Mouse (Mus musculus) layer of hippocampus, postnatal 10 days (tissue): Measurements from ENCODE around the gene Spata31d1b. TPM values are rescaled to one million over a fixed set of nuclear protein-coding genes. Genes with fewer than 3 reads are reported as not detected.
A peak's percentile ranks its signal among the peaks of the same experiment; 100 is the strongest.
"Not testable (repeated sequence)": the region's sequence is repeated elsewhere in the genome, so short reads cannot be mapped to it uniquely, and the experiment has no call there.

Experiments
- DNase-seq, 2 experiments: peaks; one replicate each; pipeline ENCODE4 v3.0.0; 2021; ENCODE audit warnings: low spot score in 2 of 2
- total RNA-seq, 2 experiments: library from RNA; stranded (reverse); gene quantifications; 2 replicates each; pipeline ENCODE4 v1.2.3; 2021

Spata31d1b gene
- total RNA-seq, 2 experiments from 2014 or later, result 0.11 TPM; not detected in 1

DNA sequence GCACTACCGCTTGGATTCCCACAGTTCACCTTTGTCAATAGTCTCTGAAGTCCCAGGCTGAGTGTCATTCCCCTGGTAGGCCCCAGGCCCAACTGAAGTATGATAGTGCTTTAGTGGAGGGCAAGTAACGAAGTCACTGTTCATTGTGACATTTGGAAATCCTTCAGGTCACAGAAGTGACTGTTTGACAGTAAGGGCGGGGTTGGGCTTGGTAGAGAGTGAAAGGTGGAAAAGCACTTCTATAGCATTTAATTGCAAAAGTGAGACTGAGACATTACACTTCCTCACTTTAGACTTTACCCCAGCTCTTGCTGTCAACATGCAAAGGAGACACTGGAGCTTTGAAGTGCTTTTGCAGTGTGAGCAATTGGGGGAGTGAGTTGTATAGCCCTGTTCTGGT is 18.1 kb upstream of the Spata31d1b start, which contains the start of gene 4921517D22Rik:
Gene 4921517D22Rik (minus strand): TSS at position 101 of the 400 bp plus-strand sequence.
- DNase-seq, result no peak

DNA sequence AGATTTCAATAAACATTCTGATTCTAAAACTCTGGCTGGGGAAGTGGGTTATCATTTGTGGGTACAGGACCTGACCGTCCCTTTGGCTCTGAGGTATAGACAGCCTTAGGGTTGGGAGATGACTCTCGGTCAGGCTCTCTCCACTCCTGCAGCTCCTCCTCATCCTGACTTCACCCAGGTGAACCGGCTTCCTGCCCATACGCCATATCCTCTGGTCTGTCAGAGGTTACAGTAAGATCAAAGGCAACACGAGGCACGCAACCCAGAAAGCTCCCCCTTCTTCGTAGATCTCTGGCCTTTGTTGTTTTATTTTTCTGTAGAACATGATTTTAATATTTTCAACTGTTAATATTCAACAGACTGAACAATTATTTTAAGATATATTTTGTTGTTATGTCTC is 16.3 kb upstream of the Spata31d1b start:
- DNase-seq, result no peak

DNA sequence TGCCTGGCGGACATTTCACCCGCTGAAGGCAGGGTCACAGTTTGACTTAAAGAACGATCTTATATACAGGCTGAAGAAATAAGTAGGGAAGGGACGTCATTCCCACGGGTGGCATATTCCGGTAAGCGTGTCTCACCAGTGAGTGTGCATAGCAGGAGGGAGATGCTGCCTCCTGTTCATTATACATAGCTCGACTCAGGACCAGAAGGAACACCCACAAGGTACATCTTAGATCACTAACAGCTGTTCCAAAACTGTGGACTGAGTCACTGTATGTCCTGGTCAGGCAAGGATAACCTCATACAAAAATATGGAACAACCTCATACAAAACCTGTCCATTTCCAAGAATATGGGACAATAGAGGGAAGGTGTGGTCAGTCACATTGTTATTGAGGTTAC is 13.0 kb upstream of the Spata31d1b start:
- DNase-seq, result no peak

DNA sequence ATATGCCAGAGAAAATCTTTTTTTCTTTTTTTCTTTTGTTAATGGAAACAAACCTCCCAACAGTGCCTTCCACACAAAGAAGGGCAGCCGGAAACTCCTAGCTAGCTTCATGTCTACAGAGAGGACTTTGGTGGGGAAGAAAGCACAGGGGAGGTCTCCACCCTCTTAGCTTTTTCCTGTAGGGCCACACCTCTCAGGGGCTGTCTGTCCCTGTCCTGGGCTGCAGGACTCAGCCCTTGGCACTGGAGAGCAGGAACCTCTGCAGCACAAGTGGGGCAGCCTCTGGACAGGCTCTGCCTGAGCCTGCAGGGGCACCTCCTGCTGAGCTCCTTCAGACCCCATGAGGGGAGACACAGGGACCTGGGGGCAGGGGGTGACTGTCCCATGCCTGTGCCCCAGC is 11.9 kb upstream of the Spata31d1b start:
- DNase-seq, result not testable (repeated sequence)

DNA sequence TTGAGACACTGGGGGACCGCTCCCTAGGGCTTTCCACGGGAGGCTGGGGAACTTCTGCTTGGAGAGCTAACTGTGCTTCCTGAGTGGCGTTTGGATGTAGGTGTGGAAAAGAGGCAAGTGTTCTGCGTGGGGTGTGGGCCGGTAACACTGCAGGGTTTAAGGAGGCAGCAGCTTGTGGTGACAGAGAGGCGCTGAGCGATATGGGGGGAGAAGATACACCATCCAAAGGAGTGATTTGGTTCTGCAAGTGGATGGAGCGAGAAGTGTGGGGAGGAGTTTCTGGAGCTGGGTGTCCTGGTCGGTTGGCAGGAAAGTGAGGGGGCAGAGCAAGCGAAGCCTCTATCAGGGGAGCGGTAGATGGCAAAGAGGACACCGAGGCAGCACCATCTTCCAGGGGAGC is 8.6 kb upstream of the Spata31d1b start:
- no peak for DNase-seq

DNA sequence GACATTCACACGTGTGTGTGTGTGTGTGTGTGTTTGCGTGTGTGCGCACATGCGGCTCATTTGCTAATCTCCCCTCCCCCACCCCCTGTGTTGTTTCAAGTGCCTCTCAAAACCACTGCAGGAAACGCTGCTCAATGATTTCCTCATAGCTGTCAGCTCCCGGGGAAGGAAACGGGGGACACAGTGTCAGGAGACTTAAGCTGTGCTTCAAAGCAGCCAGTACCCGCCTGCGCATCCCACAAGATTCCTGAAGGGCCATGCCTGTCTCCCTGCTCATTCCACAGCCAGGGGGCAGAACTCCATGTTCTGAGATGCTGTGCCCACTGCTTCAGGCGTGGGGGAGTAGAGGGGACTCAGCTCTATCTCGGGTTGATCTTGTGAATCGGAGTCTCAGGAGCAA is 7.5 kb upstream of the Spata31d1b start:
- DNase-seq, result peak; percentile 32 to 35

DNA sequence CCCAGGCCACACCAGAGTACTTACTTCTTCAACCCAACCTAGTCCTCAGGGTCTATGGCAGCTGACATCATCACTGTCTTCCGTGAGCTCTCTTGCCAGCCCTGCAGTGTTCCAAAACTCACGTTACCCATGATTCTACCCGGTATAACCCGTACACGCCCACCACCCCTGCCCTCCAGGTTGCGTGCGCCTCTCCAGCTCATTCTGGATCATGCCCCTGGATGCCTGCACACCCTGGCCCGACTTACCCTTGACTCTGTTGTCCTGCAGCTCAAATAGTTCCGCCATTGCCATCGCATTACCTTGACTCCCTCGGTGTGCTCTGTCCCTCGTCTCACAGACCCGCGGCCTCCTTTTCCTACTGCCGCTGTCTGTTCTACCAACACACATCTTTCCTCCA is 1.9 kb upstream of the Spata31d1b start, which contains the start of gene Spata31d1a:
Gene Spata31d1a (minus strand): TSS at position 101 of the 400 bp plus-strand sequence.
- no peak for DNase-seq

DNA sequence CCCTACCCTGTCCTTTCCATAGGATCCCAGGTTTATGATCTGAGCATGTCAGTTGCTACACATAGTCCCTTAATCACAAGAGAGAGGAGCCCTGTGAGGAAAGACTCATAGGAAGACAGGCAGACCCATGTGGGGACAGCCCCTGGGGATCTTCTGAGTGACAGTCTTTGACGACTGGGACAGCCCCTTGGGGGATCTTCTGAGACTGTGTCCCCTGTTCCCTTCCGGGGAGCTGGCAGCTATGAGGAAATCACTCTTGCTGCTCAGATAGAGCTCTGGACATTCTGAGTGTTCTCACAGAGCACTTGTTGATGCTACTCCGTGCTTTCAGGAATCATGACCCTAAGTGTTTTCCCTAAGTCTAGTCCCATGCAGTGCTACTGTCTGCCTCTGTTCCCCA is 1.6 kb downstream of the Spata31d1b start:
- DNase-seq, result no peak

DNA sequence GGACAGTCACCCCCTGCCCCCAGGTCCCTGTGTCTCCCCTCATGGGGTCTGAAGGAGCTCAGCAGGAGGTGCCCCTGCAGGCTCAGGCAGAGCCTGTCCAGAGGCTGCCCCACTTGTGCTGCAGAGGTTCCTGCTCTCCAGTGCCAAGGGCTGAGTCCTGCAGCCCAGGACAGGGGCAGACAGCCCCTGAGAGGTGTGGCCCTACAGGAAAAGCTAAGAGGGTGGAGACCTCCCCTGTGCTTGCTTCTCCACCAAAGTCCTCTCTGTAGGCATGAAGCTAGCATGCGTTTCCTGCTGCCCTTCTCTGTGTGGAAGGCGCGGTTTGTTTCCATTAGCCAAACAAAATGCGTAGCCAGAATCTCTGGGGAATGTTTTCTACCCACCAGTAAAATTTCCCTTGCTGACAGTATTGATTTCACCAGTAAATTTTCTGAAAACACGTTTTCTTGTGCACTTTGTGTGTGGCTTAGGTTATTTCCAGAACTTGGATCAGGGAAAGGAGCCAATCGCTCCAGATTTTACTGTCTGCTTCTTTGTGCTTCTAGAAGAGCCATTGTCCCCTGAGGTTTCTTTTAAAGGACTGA is 6.9 kb downstream of the Spata31d1b start:
- not testable (repeated sequence) for DNase-seq

DNA sequence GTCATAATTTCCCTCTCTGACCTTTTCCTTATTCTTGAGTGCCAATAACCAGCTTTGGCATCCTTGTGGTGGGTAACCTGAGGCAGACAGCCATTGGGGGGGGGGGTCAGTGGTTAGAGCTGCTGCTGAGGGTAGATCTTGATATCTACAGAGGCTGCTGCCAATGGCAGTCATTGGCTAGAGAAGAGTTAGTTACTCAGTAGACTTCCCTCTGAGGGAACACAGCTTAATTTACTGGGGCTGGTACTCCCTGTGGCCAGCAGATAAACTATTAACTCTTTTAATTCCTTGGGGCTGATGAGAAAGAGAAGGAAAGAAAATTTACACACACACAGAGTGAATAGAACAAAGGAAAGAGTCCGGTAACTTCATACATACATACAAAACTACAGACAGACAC is 7.4 kb downstream of the Spata31d1b start:
- DNase-seq, result no peak

DNA sequence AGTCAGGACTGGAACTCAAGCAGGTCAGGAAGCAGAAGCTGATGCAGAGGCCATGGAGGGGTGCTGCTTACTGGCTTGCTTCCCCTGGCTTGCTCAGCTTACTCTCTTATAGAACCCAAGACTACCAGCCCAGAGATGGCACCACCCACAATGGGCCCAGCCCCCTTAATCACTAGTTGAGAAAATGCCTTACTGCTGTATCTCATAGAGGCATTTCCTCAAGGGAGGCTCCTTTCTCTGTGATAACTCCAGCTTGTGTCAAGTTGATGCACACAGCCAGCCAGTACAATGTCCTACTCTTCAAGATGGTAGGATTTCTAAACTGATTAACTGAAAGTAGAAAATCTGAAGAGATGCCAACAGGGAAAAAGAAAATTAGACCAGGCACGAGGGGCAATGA is 10.0 kb downstream of the Spata31d1b start:
- DNase-seq, result not testable (repeated sequence)

DNA sequence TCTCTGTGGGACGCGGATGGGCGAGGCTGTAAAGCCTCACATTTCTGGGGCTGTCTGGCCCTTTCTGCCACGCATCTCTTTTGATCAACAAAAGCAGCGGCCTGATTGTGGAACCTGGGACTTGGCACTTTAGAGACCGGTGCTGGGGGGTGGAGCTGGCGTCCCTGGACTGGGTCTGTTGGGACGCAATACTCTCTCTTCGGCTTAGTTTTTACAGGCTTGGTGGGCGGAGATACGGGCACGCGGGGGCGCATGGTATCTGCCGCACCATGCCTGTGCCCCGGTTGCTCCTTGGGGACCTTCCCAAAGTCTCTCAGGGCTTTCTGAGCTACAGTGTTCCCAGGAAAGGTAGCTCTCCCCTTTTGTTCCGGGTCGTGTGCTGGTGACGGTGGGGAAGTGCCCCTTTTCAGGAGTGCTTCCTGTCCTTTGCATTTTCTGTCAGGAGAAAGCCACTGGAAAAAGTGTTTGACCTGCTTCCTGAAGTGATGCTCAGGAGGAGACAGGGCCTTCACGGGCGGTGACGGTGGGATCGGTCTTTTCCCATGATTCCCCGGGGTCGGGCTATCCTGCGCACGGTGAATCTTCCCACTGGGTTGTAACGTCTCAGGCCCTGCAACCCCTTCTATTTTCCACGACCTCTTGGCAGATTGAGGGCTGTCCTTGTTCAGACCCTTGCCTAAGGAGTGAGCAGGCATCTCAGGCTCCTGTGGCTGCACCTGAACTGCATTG is 14.2 kb downstream of the Spata31d1b start:
- no peak for DNase-seq

DNA sequence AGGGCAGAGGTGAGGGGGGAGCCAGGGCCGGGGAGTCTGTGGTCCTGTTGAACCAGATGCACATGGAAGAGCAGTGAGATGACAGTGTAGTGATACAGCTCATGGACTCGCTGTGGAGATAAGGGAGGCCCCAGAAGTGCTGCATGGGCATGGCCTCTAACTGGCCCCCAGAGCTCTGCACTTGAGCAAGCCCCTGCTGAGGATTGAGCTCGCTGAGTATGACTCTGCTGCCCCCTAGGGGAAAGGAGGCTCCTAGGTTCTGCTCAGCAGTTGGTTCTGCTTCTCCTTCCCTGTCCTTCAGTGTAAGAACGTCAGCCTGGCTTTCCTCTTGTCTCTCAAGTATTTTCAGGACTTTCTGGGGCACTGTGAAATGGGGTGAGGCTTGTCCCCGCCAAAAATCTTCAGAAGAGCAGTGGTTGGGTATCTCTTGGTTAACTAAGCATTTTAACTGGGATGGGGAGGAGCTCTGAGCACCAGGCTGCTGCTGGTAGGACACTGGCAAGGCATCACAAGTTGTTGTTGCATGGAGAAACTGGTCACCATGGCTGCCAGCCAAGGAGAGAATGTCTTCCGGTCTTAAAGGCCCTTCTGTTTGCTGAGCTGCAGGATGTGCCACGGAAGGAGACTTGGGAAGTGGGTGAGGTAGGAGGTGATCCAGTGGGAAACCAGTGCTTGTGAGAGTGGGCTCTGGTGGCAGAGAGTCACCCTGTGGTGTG is 16.5 kb downstream of the Spata31d1b start:
- DNase-seq, result peak; percentile 90

DNA sequence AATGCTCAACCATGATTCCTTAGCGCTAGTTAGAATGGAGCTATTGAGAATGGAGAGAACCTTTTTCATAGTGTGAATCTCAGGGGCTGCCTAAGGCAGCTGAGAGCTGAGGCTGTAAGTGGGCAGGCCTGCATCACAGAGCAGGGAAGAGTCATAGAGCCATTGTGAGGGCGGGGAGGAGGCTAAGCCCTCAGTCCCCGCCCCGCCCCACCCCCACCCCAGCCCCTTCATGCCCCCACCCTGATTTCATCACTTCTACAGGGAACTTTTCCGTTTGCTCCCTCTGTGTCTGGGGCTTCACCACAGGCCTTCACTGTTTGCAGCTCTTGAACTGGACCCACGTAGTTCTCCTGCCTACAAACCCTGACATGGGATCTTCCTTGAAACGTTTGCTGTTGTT is 19.6 kb downstream of the Spata31d1b start, which contains the start of gene Spata31d1d:
Gene Spata31d1d (minus strand): TSS at position 101 of the 400 bp plus-strand sequence.
- DNase-seq, result no peak

DNA sequence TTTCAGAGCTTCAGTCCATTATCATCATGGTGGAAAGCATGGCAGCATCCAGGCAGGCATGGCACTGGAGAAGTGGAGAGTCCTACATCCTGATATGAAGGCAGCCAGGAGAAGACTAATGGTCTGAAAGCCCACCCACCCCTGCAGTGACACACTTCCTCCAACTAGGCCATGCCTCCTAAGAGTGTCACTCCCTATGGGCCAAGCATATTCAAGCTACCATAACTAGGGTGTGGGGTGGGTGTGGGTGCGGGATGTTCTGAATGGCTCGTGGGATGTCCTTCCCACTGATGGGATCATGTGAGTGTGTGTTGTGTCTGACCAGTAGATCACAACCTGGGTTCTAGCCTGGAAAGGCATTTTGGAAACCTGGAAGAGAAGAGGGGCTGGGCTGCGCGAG is 21.9 kb downstream of the Spata31d1b start:
- DNase-seq, result no peak

DNA sequence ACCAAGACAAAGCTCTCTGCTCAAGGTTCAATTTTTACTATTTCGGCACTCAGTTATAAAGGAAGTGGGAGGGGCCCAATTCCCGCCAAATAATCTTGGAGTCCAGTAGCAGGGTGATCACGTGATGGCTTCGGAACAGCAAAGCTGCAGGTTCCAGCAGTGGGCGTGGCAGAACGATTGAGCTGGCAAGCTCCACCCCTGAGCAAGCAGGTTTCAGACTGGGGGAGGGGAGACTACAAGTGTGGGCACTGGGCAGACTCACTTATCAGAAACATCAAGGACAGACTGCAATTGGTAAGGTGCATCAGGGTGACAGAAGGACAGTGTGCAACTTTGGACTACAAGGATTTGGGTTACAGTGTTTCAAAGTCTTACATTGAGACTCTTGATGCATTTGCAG is 22.3 kb downstream of the Spata31d1b start:
- DNase-seq, result not testable (repeated sequence)

DNA sequence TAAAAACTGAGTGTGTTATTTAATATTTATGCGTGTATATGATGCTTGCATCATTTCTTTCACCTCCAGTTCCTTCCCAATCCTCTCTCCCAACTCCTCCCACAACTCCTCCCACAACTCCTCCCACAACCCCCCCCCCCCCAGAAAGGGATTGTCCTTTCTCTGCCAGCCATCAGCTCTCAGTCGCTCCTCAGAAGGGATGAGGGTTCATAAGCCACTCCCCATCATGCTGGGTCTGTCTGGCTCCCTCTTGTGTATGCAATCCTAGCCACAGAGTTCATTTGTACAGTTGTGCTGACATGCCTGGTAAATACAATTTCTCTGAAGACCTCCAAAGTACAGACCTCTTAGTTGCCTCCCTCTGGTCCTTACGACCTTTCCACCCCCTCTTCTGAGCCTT is 23.1 kb downstream of the Spata31d1b start:
- no peak for DNase-seq

DNA sequence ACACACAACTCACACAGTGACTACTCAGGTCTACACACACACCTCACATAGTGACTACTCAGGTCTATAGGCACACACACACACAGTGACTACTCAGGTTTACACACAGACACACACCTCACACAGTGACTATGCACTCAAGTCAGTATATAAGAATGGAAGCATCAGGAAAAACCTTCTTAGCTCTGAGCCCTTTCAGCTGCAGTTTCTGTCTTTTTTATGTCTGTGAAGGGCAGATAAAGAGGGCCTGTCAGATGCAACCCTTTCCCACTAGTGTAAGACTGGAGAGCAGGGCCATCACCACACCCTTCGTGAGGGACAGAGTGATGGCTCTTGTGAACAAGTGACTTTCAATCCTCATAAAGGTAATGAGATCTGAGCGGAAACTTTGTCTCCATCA is 26.4 kb downstream of the Spata31d1b start:
- no peak for DNase-seq

DNA sequence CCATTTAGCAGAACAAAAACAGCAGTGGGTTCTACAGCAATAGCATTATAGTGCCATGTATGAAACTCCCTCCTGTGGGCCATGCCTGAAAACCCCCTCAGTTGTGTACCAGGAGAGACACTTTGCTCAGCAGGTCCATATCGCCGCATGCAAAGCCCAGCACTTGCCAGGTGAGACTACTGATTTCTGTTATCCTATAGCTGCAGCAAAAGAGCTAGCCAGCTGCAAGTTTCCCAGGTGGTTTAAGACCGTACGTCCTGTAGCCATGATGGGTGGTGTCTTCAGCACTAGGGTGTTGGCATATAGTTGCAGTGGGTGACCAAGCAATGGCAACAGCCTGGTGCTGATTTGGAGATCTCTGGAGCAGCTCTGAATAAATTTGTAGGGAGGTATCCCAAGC is 27.3 kb downstream of the Spata31d1b start:
- DNase-seq, result no peak

DNA sequence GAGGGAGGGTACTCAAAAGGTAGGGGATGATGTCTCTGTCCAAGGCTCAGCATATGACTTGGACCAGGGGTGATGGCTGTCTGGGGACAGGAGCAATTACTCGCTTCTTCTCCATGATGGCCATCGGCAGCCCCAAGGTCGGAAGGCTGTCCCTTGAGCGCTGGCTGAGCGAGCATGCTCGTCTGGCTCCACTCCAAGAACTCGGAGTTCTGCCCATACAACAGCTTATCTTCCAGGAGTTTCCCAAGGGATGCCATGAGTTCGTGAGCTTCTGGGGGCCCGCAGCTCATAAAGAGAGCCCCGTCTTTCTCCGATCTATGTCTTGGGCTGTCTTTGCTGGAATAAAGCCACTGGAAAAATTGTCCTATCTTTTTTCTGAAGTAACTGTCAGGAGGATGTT is 29.0 kb downstream of the Spata31d1b start:
- no peak for DNase-seq

DNA sequence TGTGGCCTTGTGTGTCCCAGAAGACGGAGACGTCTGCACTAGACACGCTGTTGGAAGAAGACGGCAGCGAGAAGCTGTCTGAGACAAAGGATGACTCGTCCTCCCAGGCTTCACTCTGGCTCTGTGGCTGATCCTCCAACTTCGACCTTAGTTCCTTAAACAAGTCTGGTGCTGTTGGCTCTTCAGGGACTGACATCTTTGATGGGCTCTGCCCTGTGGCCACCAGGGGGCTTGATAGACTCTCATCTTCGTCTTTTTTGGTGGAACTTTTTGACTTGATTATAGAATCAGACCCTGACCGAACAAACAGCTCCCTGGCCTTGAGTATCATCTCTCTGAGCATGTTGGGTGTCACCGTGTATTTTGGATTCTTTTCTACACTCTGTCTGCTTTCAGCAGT is 29.6 kb downstream of the Spata31d1b start:
- DNase-seq, result no peak

DNA sequence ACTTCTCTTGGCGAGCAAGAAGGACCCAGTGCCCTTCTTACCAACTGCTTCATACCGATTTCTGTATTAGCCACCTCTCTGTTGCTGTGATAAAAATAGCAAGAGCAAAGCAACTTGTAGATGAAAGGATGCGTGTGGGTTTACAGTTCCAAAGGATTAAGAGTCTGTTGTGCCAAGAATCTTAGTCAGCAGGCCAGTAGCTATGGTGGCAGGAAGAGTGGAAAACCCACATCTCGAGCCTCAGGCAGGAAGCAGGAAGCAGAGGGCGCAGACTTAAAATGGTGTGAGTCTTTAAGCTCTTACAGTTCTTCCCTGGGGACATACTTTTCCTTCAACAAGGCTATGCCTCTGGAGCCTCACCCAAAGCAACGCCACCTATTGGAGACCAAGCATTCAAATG is 33.4 kb downstream of the Spata31d1b start:
- DNase-seq, result no peak
